Mouse (Mus musculus) limb, embryonic 14.5 days (tissue): ENCODE measurements around the gene Notum. TPM values are rescaled to one million over a fixed set of nuclear protein-coding genes. Genes with fewer than 3 reads are reported as not detected.

ENCODE experiments used
- ATAC-seq: fragments of 200-750 bp; cut with Nextera tagmentation; 2 replicates; pipeline ENCODE4 v1.8.0; 2017; ENCODE audit warnings: low read depth, moderate number of reproducible peaks, moderate TSS enrichment; ENCODE audit not compliant: low FRiP score
- DNase-seq: peaks from one replicate; pipeline ENCODE4 v3.0.0-alpha.2; 2015; ENCODE audit warnings: low spot score
- H3K27ac ChIP-seq: fragments of 300-500 bp; sonication (generic); replicated peaks from 2 replicates; pipeline ENCODE4 v1.5.1; 2014; ENCODE audit warnings: low read depth, mild to moderate bottlenecking, low read length, moderate library complexity, mixed read lengths
- H3K27me3 ChIP-seq: fragments of 300-500 bp; sonication (generic); 2 replicates; pipeline ENCODE4 v1.6.1; 2014; ENCODE audit warnings: low read length, mixed read lengths; ENCODE audit not compliant: control insufficient read depth, insufficient read depth
- H3K36me3 ChIP-seq: fragments of 300-500 bp; sonication (generic); 2 replicates; pipeline ENCODE4 v1.6.1; 2014; ENCODE audit warnings: mild to moderate bottlenecking, low read length, moderate library complexity, mixed read lengths; ENCODE audit not compliant: control insufficient read depth, insufficient read depth
- H3K4me1 ChIP-seq: fragments of 300-500 bp; sonication (generic); 2 replicates; pipeline ENCODE4 v1.6.1; 2014; ENCODE audit warnings: antibody characterized with exemption, low read length, mixed read lengths; ENCODE audit not compliant: control insufficient read depth, insufficient read depth
- H3K4me2 ChIP-seq: fragments of 300-500 bp; sonication (generic); replicated peaks from 2 replicates; pipeline ENCODE4 v1.6.1; 2014; ENCODE audit warnings: low read depth, mild to moderate bottlenecking, low read length, moderate library complexity; ENCODE audit not compliant: severe bottlenecking
- H3K4me3 ChIP-seq: fragments of 300-500 bp; sonication (generic); replicated peaks from 2 replicates; pipeline ENCODE4 v1.5.1; 2014; ENCODE audit warnings: low read length
- H3K9ac ChIP-seq: fragments of 300-500 bp; sonication (generic); 2 replicates; pipeline ENCODE4 v1.6.1; 2014; ENCODE audit warnings: mild to moderate bottlenecking, low read depth, low read length, moderate library complexity; ENCODE audit not compliant: severe bottlenecking
- H3K9me3 ChIP-seq: fragments of 300-500 bp; sonication (generic); 2 replicates; pipeline ENCODE4 v1.6.1; 2016; ENCODE audit warnings: low read length; ENCODE audit not compliant: control insufficient read depth
- POLR2A ChIP-seq: fragments of 200-500 bp; IDR thresholded peaks from 2 replicates; pipeline ENCODE4 v1.8.0; 2012; ENCODE audit warnings: inconsistent platforms, mild to moderate bottlenecking, moderate library complexity, borderline replicate concordance; ENCODE audit not compliant: insufficient read depth, insufficient read length; ENCODE audit errors: extremely low read depth
- WGBS: fragments of 180-500 bp; shearing (Covaris S2); extraction: QIAGEN DNeasy Blood & Tissue Kit; methylation state at CpG from one replicate; pipeline ENCODE4 v1.1.7; 2014; 5-methylcytosine and 5-hydroxymethylcytosine counted together
- polyA plus RNA-seq, 2 experiments: library from polyadenylated mRNA; depleted of rRNA in 1 of 2; stranded (reverse) in 1 of 2; unstranded in 1 of 2; fragments of >200 nt; fragmentation: Nextera tagmentation in 1 of 2; extraction: Ambion mirVana in 1 of 2; gene quantifications; 2 replicates each; pipeline versions ENCODE4 v1.2.1 to v1.2.3; 2012 to 2014

The Notum gene
- polyA plus RNA-seq, 2 experiments: 4.7 to 12.8 TPM

- no peaks in the 10 kb centered on the region for H3K9me3 ChIP-seq
- WGBS: 2% methylated on average over 18 of the region's 18 CpGs
- no peaks in the 10 kb centered on the region for H3K36me3 ChIP-seq
- ATAC-seq (peak; percentile 56), DNase-seq (peak; percentile 26)
- peak overlapping the region; percentile 73 for H3K27ac ChIP-seq
- H3K4me3 ChIP-seq: peak overlapping the region; percentile 53
- peak overlapping the region; percentile 91 for H3K4me2 ChIP-seq
- peaks cover 14% of the 10 kb centered on the region for H3K4me1 ChIP-seq
- no peak for TF ChIP-seq POLR2A
- H3K9ac ChIP-seq: peak overlapping the region; percentile 73
- H3K27me3 ChIP-seq: no peaks in the 10 kb centered on the region
Measured at GRCm38 (mm10) chr11:120642939-120643600, 17.9 kb downstream of the Notum start.

DNA sequence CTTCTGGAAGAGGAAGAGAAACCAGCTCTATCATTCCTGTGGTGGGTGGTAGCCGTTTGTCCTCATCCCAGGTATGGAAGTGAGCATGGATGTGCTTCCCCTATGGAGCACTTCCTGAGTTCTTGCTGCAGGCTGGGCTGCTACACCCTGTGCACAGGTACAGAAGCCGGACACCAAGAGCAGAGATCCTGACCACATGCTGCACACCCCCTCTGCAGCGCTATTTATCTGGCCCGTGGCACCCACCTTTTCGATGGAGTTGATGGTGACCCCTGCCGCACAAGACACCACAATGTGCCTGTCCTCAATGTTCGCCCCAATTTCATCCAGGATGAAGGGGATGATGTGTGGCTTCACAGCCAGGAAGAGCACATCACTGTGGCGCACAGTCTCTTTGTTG, 19.1 kb downstream of the Notum start:
- peaks cover 14% of the 10 kb centered on the region for H3K4me1 ChIP-seq
- no peak for ATAC-seq
- DNase-seq: no peak
- H3K9ac ChIP-seq: no peak overlapping the region
- H3K4me2 ChIP-seq: peak overlapping the region; percentile 91; the same call in 1 of the 2 replicates
- TF ChIP-seq POLR2A: no peak
- H3K4me3 ChIP-seq: no peak overlapping the region
- H3K36me3 ChIP-seq: no peaks in the 10 kb centered on the region
- H3K9me3 ChIP-seq: no peaks in the 10 kb centered on the region
- WGBS: 77% methylated on average over 8 of the region's 8 CpGs
- no peak overlapping the region for H3K27ac ChIP-seq
- H3K27me3 ChIP-seq: no peaks in the 10 kb centered on the region

DNA sequence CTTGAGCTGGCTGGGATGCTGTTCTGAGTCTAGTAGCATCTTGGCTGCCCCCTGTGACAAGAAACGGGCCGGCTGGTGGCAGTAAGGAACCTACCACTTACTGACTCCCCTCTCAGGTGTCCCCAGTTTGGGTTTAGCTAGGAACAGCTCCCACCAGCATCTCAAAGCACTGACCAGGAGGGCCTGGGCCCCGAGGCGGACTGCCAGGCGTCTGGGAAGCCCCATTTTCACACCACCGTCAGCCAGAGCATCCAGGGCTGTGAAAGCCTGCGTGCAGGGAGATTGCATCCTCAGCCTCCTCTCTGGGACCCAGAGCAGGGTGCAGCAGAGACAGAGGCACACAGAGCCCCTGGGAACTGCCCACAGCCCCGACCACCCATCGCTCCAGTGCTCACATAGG, 19.7 kb downstream of the Notum start:
- Histone ChIP-seq H3K36me3 (no peaks in the 10 kb centered on the region), H3K27ac (no peak overlapping the region), H3K9ac (no peak overlapping the region), H3K4me1 (peaks cover 14% of the 10 kb centered on the region), H3K4me3 (no peak overlapping the region), H3K4me2 (no peak overlapping the region), H3K9me3 (no peaks in the 10 kb centered on the region), H3K27me3 (no peaks in the 10 kb centered on the region)
- ATAC-seq (no peak), DNase-seq (no peak)
- TF ChIP-seq POLR2A: no peak
- 52% methylated on average over 9 of the region's 9 CpGs for WGBS

GRCm38 (mm10) chr11:120634810-120635209, 26.2 kb downstream of the Notum start:
- Histone ChIP-seq H3K4me2 (no peak overlapping the region), H3K36me3 (no peaks in the 10 kb centered on the region), H3K27me3 (no peaks in the 10 kb centered on the region), H3K9ac (no peak overlapping the region), H3K27ac (no peak overlapping the region), H3K4me1 (peaks cover 15% of the 10 kb centered on the region), H3K9me3 (no peaks in the 10 kb centered on the region), H3K4me3 (no peak overlapping the region)
- ATAC-seq (no peak), DNase-seq (no peak)
- WGBS: 87% methylated on average over 5 of the region's 5 CpGs
- TF ChIP-seq POLR2A: no peak

- H3K9me3 ChIP-seq: no peaks in the 10 kb centered on the region
- H3K27me3 ChIP-seq: no peaks in the 10 kb centered on the region
- ATAC-seq (peak; percentile 91), DNase-seq (peak; percentile 96)
- peaks cover 15% of the 10 kb centered on the region for H3K4me1 ChIP-seq
- peak within 1 kb of the TSS; percentile 88 for H3K9ac ChIP-seq
- H3K27ac ChIP-seq: peak within 1 kb of the TSS; percentile 76
- peak within 1 kb of the TSS; percentile 70 for H3K4me2 ChIP-seq
- H3K36me3 ChIP-seq: peaks cover 8% of the 10 kb centered on the region
- 11% methylated on average over 55 of the region's 58 CpGs for WGBS
- H3K4me3 ChIP-seq: peak within 1 kb of the TSS; percentile 96
- TF ChIP-seq POLR2A: no peak
Measured at GRCm38 (mm10) chr11:120633520-120634343, 27.2 kb downstream of the Notum start, which contains the start of gene Mafg. TSS of gene Mafg (minus strand) at chr11:120633600.
